Mouse (Mus musculus) spleen, embryonic (tissue): ENCODE results near the gene Ly6g6d.

Experiments
- CTCF ChIA-PET: fragments of 350-600 bp; sonication (Branson Sonifier 250); formaldehyde crosslinking; loops from one replicate; lab custom pipeline; 2022; lab: Charles Lee

The Ly6g6d gene

GRCm38 (mm10) chr17:35100196-35100765 lies 22.4 kb upstream of the Ly6g6d start:
- CTCF ChIA-PET: no interaction called here

- CTCF ChIA-PET: no interaction called here
Observed at GRCm38 (mm10) chr17:35097164-35097655, 19.3 kb upstream of the Ly6g6d start.

DNA sequence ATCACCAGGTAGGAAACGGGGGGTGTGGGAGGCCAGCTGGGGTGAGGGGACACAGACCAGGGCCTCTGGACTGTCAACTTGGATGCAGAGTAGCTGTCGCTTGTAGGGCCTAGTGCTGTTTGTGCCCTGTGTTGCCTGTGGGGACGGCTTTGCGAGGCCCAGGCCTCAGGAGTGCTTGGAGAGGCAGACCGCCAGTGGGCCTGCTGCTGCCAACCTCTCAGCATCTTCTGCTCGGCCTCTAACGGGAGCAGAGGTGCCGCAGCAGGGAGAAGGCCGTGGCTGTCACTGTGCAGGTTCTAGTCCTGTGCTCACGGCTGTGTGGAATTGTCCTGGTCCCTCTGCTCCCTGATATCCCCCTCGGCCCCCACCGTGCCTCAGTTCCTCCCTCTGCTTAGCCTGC lies 18.7 kb upstream of the Ly6g6d start:
- CTCF ChIA-PET: no interaction called here

DNA sequence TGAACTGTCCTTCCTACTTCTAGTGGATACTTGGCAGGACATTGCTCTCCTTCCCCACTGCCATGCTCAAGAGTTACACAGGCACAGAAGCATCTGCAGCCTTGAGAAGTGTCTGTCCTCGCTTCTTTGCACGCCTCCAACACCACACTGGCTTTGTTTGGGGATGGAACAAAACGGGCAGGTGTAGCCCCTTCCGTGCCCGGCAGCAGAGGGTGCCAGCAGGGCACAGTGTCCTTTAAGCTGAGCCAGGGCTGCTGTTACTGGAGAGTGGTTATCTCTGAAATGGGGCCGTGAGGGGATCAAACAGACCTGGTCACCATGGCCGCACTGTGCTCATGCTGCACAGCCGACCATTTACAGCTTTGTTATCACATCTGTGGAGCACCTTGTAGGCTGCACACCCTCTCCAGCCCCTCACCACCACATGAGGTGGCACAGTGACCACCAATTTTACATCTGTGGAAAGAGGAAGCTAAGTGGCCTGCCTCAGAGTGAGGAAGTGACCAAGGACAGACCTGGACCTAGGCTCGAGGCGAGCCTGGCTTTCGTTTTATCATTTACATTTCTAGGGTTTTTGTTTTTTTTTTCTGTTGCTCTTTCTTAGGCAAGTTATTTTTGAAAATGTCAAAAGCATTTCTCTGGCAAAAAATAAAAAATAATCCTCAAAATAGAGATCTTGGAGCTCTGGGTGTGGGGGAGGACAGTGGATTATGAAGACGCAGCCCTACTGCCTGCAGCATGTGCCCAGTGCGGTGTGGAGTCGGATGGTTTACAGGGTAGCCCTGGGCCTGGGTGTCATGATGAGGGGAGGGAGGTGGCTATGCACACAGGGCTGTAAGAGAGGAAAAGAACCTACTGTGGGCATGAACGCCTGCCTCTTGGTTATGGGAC lies 16.9 kb upstream of the Ly6g6d start:
- CTCF ChIA-PET: interaction anchor here (0.6 to 0.7 kb wide), 3 partner anchors 34 to 483 kb away, joined by 4 to 11 read pairs (median 6); no protein-coding TSS in a partner anchor

- CTCF ChIA-PET: no interaction called here
Observed at GRCm38 (mm10) chr17:35092403-35093198, 14.7 kb upstream of the Ly6g6d start.

DNA sequence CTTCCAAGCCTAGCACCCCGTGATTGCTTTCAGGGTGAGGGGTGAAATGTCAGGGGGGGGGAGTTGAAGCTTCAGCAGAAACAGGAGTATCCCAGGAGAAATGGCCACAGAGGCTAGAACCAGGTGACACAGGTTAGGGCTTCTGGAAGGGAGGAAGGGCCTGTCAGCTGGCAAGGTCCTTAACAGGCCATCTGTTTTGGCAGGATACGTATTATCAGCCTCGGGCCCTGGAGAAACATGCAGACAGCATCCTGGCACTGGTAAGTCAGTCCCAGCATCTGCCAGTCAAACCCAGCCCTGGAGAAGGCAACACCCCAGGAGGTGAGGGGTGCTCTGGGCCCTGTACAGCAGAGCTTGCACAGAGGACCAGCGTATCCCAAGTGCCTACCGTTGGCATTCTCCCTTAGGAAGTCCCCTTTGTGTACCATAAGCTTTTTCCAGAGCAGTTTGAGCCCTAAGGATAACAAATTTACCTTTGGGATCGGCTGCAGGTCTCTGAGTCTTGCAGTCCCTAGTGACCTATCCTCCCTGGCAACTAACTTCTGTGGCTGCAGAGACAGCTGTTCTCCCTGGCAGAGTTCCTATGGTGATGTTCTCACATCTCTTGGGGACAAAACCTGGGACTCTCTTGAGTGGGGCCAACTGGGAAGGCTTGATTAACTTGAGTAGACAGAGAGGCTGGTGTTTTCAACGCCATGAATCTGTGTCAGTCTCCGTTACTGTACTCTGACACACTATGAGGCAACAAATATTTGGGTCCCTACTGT lies 12.5 kb upstream of the Ly6g6d start:
- CTCF ChIA-PET: interaction anchor here (0.6 kb wide), 1 partner anchor 41 kb away, joined by 3 read pairs; the partner anchor contains the start of gene Clic1

DNA sequence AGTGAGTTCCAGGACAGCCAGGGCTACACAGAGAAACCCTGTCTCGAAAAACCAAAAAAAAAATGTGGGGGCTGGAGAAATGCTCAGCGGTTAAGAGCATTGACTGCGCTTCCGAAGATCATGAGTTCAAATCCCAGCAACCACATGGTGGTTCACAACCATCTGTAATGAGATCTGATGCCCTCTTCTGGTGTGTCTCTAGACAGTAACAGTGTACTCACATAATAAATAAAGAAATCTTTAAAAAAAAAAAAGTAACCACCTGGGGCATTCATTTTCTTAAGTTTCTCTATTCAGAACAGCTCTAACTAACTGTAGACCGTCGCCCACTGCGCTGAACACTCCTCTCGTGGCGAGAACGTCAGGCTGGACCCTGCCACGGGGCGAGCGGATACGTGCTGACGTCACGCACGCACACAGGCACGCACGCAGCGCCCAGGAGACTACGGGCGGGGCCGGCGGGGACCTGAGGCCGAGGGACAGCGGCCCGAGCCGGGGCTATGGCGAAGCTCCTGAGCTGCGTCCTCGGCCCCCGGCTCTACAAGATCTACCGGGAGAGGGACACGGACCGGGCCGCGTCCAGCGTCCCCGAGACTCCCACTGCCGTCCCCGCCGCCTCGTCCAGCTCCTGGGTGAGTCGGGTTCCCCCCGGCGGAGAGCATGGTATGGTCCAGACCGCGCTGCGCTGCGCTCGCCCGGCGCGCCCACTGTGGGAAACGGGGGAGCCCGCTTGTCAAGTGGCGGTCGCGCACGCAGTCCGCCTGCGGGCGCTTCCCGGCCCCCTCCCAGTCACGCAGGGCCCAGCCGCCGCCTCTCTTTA lies 11.2 kb upstream of the Ly6g6d start, which contains the start of gene Abhd16a:
Gene Abhd16a, plus strand, starts transcription at position 439 of the 820 bp plus-strand sequence.
- CTCF ChIA-PET: interaction anchor here (0.6 kb wide), 1 partner anchor 141 kb away, joined by 3 read pairs; no protein-coding TSS in a partner anchor

DNA sequence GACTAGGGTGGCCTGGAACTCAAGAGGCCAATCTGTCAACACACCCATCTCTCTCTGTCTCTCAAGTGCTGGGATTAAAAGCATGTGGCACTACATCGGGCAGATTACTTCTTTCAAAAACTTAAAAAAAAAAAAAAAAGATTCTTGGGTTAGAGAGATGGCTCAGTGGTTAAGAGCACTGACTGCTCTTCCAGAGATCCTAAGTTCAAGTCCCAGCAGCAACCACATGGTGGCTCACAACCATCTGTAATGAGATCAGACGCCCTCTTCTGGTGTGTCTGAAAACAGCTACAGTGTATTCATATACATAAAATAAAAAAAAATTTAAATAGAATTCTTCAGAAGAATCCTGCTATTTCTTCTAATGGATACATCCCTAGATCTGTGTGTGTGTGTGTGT lies 10.3 kb upstream of the Ly6g6d start:
- CTCF ChIA-PET: interaction anchor here (0.7 kb wide), 1 partner anchor 82 kb away, joined by 4 read pairs; no protein-coding TSS in a partner anchor

- CTCF ChIA-PET: interaction anchor here (0.6 kb wide), 1 partner anchor 960 kb away, joined by 3 read pairs; no protein-coding TSS in a partner anchor
Observed at GRCm38 (mm10) chr17:35085208-35085865, 7.5 kb upstream of the Ly6g6d start, which contains the start of gene Ly6g6f. Gene Ly6g6f, minus strand, starts transcription at chr17:35085610.

DNA sequence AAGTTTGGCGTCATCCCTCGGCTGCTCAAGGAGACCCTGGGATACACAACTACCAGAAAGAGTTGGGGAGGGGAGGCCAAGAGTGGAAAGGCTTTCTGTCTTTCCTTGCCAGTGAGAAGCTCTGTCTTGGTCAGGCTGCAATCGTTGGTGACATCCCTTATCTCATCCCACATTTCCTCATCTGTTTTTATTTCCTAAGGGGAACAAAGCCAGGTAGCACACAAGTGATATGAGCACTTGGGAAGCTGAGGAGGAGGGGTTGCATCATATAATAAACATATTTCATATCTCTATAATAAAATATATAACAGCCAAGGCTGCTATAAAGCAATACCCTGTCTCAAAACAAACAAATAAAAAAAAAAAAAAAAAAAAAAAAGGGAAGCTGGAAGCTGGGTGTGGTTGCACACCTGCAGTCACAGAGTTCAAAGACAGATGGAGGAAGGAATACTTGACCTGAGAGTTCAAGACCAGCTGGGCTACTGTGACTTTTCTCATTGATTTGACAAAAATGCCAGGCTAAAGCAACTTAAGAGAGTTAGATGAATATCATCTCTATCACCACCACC lies 6.1 kb upstream of the Ly6g6d start:
- CTCF ChIA-PET: interaction anchor here (0.7 kb wide), 1 partner anchor 102 kb away, joined by 10 read pairs; the partner anchor contains the start of gene Lsm2

DNA sequence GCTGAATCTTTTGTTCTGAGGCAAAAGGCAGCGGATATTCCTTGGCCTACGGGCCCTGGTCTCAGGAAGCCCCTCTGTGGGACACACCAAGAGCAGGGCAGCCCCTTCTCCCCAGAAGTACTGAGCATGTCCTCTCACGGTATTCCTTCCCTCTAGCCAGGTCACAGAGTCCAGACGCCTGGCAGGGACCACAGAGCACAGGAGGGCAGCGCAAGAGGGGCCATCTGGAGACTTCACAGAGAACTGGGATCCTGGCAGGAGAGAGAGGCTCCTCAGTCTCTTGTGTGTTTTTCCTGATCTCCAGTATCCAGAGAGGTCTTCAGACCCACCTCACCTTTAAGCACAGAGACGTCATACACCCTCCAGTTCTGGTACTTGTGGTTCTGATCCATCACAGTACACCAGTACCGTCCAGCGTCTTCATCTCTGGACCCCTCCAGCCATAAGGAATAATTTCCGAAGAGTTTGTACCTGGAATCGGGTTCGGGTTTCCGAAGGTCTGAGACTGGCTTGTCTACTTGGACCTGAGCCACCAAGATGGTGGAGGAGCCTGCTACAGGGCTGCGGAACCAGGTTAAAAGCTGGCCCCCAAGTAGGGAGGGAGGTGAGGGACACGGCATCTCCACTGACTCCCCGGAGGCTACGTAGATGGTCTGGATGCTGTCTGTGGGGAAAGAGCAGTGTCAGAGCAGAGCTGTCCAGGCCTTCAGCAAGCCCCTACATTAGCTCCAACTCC lies 5.1 kb upstream of the Ly6g6d start:
- CTCF ChIA-PET: no interaction called here

DNA sequence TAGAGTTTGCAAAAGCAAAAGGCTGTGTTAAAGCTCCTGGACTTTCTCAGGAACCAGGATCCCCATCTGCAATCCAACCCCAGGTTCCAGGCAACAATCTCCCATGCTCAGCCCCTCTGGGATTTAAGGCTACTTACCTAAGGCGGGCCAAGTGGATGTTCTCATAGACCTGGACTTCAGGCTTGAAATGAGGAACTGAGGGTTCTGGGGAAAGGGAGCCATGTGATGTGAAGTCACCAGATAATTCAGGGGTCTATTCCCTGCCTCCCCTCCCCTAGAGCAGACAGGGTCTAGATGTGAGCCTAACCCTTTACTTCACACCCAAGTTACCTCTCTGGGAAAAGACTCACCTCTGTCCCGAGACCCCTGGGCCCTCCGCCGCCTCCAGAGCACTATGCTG lies 2.8 kb upstream of the Ly6g6d start:
- CTCF ChIA-PET: no interaction called here

GRCm38 (mm10) chr17:35080248-35080647 lies 2.4 kb upstream of the Ly6g6d start:
- CTCF ChIA-PET: no interaction called here

GRCm38 (mm10) chr17:35079778-35080177 lies 1.9 kb upstream of the Ly6g6d start:
- CTCF ChIA-PET: interaction anchor here (0.7 kb wide), 1 partner anchor 67 kb away, joined by 3 read pairs; no protein-coding TSS in a partner anchor

DNA sequence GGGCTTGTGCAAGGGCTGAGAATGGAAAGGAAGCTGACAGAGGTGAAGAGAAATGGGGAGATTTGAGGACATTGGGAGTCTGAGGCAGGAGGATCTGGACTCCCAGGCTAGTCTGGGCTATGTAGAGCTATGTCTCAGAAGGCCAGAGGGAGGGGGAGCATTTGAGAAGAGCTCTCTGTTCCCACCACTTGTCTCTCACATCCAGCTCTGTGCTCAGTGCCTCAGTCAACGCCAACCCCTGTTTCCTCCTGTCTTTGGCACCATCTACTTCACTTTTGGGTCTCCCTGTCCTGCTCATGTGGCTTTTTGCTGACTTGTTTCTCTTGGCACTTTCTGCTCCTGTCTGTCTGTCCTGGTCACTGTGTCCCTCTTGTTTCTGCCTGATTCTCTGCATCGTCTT lies 580 bp downstream of the Ly6g6d start:
- CTCF ChIA-PET: no interaction called here

DNA sequence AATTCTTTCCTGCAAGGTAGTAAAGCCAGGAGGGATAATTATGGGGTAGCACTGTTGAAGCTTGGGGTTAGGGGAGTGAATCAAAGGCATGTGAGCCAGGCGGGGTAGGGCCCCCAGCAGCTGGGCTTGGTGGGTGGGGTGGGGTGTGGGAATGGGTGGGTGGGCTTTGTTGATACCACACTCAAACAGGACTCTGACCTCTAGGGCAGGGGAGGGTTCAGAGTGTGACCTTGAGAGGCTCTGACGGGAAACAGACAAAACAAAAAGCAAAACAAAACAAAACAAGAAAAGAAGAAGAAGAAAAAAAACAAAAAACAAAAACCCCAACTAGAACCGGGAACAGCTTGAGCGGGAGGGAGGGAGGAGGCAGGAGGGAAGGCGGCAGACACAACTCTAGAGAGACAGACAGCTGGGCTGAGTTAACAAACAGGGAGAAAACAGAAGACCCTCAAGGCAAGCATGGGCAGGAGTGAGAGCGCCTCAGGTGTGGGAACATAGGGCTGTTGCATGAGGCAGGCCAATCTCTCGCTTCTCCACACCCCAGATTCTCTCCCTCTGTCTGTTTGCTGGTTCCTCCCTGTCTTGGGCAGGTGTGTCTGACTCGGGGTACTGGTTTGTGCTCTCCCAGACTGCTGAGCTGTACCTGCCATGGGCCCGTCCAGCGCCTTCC lies 1.2 kb downstream of the Ly6g6d start, which contains the start of gene Ly6g6e:
Gene Ly6g6e, plus strand, starts transcription at position 396 of the 670 bp plus-strand sequence.
- CTCF ChIA-PET: no interaction called here

DNA sequence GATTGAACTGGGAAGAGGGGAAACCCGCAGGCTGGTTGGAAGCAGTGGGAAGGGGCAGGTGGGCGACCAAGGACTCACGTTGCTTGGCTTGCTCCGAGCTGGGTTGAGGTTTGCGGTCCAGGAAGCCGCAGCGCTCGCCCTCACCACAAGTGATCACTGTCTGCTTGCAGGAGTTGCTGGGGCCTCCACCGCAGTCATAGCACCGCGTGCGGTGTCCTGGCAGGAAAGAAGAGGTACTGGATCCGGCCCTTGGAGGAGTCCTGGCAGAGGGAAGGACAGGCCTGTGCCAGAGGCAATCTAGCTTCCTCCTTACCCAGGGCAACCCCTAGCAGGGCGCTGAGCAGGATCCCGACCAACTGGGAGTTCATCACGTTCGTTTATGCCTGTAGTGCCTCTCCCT lies 3.8 kb downstream of the Ly6g6d start:
- CTCF ChIA-PET: no interaction called here
